Mouse (Mus musculus) c-Kit-positive CD71-negative TER-119-negative erythroid progenitor cells, embryonic 14.5 days (primary cell): ENCODE measurements around the gene Gm5622.
"Not testable (repeated sequence)": the region's sequence is repeated elsewhere in the genome, so short reads cannot be mapped to it uniquely, and the experiment has no call there.

Source experiments
- DNase-seq: peaks from one replicate; pipeline ENCODE4 v3.0.0-alpha.2; 2013; ENCODE audit warnings: low read depth

Gene Gm5622

DNA sequence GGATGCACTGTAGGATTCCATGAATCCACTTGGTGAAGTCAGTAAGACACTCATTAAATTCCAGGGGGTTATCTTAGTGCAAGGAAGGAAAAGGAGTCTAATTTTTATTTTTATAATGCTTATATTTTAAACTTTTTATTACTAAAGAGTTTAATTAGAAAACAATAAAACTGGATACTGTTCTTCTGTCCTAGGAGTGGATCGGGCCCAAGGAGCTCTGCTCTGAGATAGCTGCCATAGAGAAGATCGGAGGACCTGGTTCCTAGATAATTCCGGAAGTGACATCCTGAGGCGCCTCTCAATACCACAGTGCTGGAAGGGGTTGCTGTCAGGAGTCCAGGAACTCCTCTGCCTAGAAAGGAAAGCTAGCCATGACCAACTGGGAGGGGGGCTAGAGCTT lies at the start of gene Gm5622:
TSS of gene Gm5622 (plus strand) at position 301 of the 400 bp plus-strand sequence.
- no peak for DNase-seq

DNA sequence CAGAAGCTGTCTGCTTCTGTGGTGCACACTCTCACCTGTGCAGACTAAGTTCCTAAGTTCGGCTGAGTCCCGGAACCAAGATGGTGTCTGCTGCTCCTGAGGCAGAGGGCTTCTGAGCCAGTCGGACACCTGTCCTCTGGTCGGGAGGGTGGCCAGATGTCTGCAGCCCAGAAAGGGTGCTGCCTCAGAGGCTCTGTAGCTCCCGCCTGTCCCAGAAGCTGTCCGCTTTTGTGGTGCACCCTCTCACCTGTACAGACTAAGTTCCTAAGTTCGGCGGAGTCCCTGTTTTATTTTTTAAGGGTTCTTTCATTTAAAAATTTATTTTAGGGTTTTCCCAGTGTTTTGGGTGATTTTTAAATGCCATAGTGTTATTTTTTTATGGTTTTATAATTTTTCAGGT lies 45.2 kb upstream of the Gm5622 start:
- DNase-seq = no peak

DNA sequence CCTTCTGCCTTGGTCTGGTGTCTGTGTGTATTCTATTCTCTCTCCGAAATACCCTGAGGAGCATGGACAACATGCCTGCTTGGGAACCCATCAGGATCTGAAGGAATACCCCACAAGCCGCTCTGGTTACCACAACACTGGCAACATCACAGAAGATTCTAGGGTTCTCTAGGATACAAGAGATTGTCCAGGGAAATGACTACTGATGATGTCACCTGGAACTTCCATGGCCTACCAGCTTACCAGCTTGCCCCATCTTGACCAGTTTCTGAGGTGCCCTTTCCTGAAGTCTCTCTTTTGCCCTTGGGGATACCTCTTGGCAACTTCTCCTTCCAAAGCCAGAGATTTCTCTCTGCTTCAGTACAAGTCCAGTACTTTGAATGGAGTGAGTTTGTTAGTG lies 21.4 kb downstream of the Gm5622 start, which contains the start of gene Gm17175:
TSS of gene Gm17175 (minus strand) at position 101 of the 400 bp plus-strand sequence.
- DNase-seq = not testable (repeated sequence)

DNA sequence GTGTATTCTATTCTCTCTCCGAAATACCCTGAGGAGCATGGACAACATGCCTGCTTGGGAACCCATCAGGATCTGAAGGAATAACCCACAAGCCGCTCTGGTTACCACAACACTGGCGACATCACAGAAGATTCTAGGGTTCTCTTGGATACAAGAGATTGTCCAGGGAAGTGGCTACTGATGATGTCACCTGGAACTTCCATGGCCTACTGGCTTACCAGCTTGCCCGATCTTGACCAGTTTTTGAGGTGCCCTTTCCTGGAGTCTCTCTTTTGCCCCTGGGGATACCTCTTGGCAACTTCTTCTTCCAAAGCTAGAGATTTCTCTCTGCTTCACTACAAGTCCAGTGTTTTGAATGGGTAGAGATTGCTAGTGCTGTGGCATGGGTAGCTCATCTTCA lies 39.4 kb downstream of the Gm5622 start, which contains the start of gene Gm17174:
TSS of gene Gm17174 (minus strand) at position 101 of the 400 bp plus-strand sequence.
- not testable (repeated sequence) for DNase-seq

DNA sequence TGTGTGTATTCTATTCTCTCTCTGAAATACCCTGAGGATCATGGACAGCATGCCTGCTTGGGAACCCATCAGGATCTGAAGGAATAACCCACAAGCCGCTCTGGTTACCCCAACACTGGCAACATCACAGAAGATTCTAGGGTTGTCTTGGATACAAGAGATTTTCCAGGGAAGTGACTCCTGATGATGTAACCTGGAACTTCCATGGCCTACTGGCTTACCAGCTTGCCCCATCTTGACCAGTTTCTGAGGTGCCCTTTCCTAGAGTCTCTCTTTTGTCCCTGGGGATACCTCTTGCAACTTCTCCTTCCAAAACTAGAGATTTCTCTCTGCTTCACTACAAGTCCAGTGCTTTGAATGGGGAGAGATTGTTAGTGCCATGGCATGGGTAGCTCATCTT lies 58.6 kb downstream of the Gm5622 start, which contains the start of gene Gm17078:
TSS of gene Gm17078 (minus strand) at position 101 of the 400 bp plus-strand sequence.
- DNase-seq = no peak

DNA sequence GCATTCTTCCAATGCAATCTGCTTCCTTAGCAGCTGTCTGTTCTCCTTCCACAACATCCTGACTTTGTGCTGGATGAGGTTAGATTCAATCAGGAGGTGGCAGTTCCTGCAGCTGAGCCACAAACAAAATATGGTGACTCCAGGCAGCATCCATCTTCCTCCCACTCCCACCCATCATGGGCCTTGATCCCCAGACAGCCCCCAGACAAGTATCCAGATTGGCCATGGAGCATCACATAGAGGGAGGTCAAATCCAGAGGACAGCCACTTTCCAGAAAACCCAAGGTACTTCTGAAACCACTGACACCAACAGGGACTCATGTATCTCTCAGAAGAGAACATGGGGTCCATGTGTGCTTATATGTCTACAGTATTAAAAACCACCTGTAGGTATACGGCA lies 79.8 kb downstream of the Gm5622 start:
- DNase-seq = not testable (repeated sequence)

DNA sequence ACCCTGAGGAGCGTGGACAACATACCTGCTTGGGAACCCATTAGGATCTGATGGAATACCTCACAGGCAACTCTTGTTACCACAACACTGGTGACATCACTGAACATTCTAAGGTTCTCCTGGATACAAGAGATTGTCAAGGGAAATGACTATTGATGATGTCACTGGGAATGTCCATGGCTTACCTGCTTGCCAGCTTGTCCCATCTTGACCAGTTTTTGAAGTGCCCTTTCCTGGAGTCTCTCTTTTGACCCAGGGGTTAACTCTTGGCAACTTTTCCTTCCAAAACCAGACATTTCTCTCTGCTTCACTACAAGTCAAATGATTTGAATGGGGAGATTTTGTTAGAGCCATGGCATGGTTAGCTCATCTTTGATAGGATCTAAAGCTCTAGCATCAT lies 83.0 kb downstream of the Gm5622 start, which contains the start of gene Gm4181:
TSS of gene Gm4181 (minus strand) at position 101 of the 400 bp plus-strand sequence.
- DNase-seq = not testable (repeated sequence)

DNA sequence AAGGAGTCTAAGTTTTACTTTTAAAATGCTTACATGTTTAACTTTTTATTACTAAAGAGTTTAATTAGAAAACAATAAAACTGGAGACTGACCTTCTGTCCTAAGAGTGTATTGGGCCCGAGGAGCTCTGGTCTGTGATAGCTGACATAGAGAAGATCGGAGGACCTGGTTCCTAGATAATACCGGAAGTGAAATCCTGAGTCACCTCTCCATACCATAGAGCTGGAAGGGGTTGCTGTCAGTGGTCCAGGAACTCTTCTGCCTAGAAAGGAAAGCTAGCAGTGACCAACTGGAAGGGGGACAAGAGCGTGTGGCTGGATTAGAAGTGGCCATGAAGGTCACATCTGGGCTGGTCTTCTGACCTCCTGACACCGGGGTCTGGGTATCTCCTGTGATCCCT lies 124.7 kb downstream of the Gm5622 start:
- DNase-seq = no peak

DNA sequence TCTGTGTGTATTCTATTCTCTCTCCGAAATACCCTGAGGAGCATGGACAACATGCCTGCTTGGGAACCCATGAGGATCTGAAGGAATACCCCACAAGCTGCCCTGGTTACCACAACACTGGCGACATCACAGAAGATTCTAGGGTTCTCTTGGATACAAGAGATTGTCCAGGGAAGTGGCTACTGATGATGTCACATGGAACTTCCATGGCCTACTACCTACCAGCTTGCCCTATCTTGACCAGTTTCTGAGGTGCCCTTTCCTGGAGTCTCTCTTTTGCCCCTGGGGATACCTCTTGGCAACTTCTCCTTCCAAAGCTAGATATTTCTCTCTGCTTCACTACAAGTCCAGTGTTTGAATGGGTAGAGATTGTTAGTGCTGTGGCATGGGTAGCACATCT lies 142.8 kb downstream of the Gm5622 start, which contains the start of gene Gm17079:
TSS of gene Gm17079 (minus strand) at position 101 of the 400 bp plus-strand sequence.
- DNase-seq = not testable (repeated sequence)
